Mouse (Mus musculus) kidney, postnatal 0 days (tissue): ENCODE results near the gene Prkar1b. TPM values are rescaled to one million over a fixed set of nuclear protein-coding genes. Genes with fewer than 3 reads are reported as not detected.
A peak's percentile ranks its signal among the peaks of the same experiment; 100 is the strongest.

Experiments used
- ATAC-seq: fragments of 200-750 bp; cut with Nextera tagmentation; replicated peaks from 2 replicates; pipeline ENCODE4 v1.8.0; 2017; ENCODE audit warnings: low read depth, moderate number of reproducible peaks, moderate TSS enrichment, moderate library complexity; ENCODE audit not compliant: low FRiP score
- DNase-seq: peaks from one replicate; pipeline ENCODE4 v3.0.0-alpha.2; 2016; ENCODE audit warnings: low spot score
- H3K27ac ChIP-seq: fragments of 300-500 bp; sonication (generic); 2 replicates; pipeline ENCODE4 v1.5.1; 2014; ENCODE audit warnings: mild to moderate bottlenecking
- H3K27me3 ChIP-seq: fragments of 300-500 bp; sonication (generic); 2 replicates; pipeline ENCODE4 v1.6.1; 2014; ENCODE audit warnings: low read length, mixed read lengths; ENCODE audit not compliant: insufficient read depth
- H3K36me3 ChIP-seq: fragments of 300-500 bp; sonication (generic); 2 replicates; pipeline ENCODE4 v1.6.1; 2014; ENCODE audit warnings: low read length, mixed read lengths; ENCODE audit not compliant: insufficient read depth
- H3K4me1 ChIP-seq: fragments of 300-500 bp; sonication (generic); replicated peaks from 2 replicates; pipeline ENCODE4 v1.6.1; 2014; ENCODE audit warnings: antibody characterized with exemption, low read length, mixed read lengths; ENCODE audit not compliant: insufficient read depth
- H3K4me2 ChIP-seq: fragments of 300-500 bp; sonication (generic); 2 replicates; pipeline ENCODE4 v1.6.1; 2014; ENCODE audit warnings: mild to moderate bottlenecking, low read length, moderate library complexity, mixed read lengths
- H3K4me3 ChIP-seq: fragments of 300-500 bp; sonication (generic); replicated peaks from 2 replicates; pipeline ENCODE4 v1.5.1; 2014; ENCODE audit warnings: low read depth, low read length
- H3K9ac ChIP-seq: fragments of 300-500 bp; sonication (generic); 2 replicates; pipeline ENCODE4 v1.6.1; 2014; ENCODE audit warnings: low read depth, low read length
- H3K9me3 ChIP-seq: fragments of 300-500 bp; sonication (generic); replicated peaks from 2 replicates; pipeline ENCODE4 v1.6.1; 2016; ENCODE audit warnings: low read length, inconsistent platforms, mixed read lengths
- CTCF ChIP-seq: IDR thresholded peaks from 2 replicates; pipeline ENCODE4 v1.5.1; 2016; ENCODE audit warnings: antibody characterized with exemption, low read depth, mild to moderate bottlenecking, moderate library complexity
- WGBS: fragments of 180-500 bp; shearing (Covaris S2); extraction: QIAGEN DNeasy Blood & Tissue Kit; methylation state at CpG from one replicate; pipeline ENCODE4 v1.1.7; 2014; 5-methylcytosine and 5-hydroxymethylcytosine counted together
- polyA plus RNA-seq: library from polyadenylated mRNA; unstranded; fragments of >200 nt; fragmentation: Nextera tagmentation; extraction: Ambion mirVana; gene quantifications from 2 replicates; pipeline ENCODE4 v1.2.1, GENCODE M21; 2015

Gene Prkar1b
- polyA plus RNA-seq, 1 experiment from 2014 or later: 19.3 TPM

GRCm38 (mm10) chr5:139115507-139115906 lies 34.3 kb downstream of the Prkar1b start:
- Histone ChIP-seq H3K36me3 (no peaks in the 10 kb centered on the region), H3K9me3 (no peaks in the 10 kb centered on the region), H3K4me3 (no peak overlapping the region), H3K27ac (no peak overlapping the region), H3K4me1 (no peaks in the 10 kb centered on the region), H3K9ac (no peak overlapping the region), H3K4me2 (no peak overlapping the region), H3K27me3 (no peaks in the 10 kb centered on the region)
- no peak for TF ChIP-seq CTCF
- ATAC-seq: no peak
- 93% methylated on average over 7 of the region's 7 CpGs for WGBS
- DNase-seq: no peak

GRCm38 (mm10) chr5:139114876-139115275 lies 34.9 kb downstream of the Prkar1b start:
- H3K4me2 ChIP-seq: no peak overlapping the region
- DNase-seq (no peak), ATAC-seq (no peak)
- WGBS: 66% methylated on average over 4 of the region's 4 CpGs
- no peak overlapping the region for H3K9ac ChIP-seq
- no peak for TF ChIP-seq CTCF
- no peaks in the 10 kb centered on the region for H3K4me1 ChIP-seq
- H3K4me3 ChIP-seq: no peak overlapping the region
- H3K36me3 ChIP-seq: no peaks in the 10 kb centered on the region
- no peaks in the 10 kb centered on the region for H3K27me3 ChIP-seq
- H3K27ac ChIP-seq: no peak overlapping the region
- H3K9me3 ChIP-seq: no peaks in the 10 kb centered on the region

- Histone ChIP-seq H3K4me2 (no peak overlapping the region), H3K27ac (no peak overlapping the region), H3K9me3 (no peaks in the 10 kb centered on the region), H3K9ac (no peak overlapping the region), H3K27me3 (no peaks in the 10 kb centered on the region), H3K4me3 (no peak overlapping the region), H3K4me1 (no peaks in the 10 kb centered on the region), H3K36me3 (no peaks in the 10 kb centered on the region)
- no peak for TF ChIP-seq CTCF
- no peak for DNase-seq
- WGBS: 53% methylated on average over 9 of the region's 9 CpGs
- ATAC-seq: no peak
Measured at GRCm38 (mm10) chr5:139112418-139112817, 37.4 kb downstream of the Prkar1b start.

- Histone ChIP-seq H3K4me3 (no peak overlapping the region), H3K27ac (no peak overlapping the region), H3K9me3 (no peaks in the 10 kb centered on the region), H3K4me2 (no peak overlapping the region), H3K9ac (no peak overlapping the region), H3K4me1 (no peaks in the 10 kb centered on the region), H3K27me3 (no peaks in the 10 kb centered on the region), H3K36me3 (no peaks in the 10 kb centered on the region)
- ATAC-seq (no peak), DNase-seq (no peak)
- 71% methylated on average over 9 of the region's 9 CpGs for WGBS
- no peak for TF ChIP-seq CTCF
Measured at GRCm38 (mm10) chr5:139111991-139112390, 37.8 kb downstream of the Prkar1b start.

- ATAC-seq (no peak), DNase-seq (no peak)
- H3K27me3 ChIP-seq: no peaks in the 10 kb centered on the region
- no peak overlapping the region for H3K4me2 ChIP-seq
- 88% methylated on average over 2 of the region's 2 CpGs for WGBS
- H3K9ac ChIP-seq: no peak overlapping the region
- no peaks in the 10 kb centered on the region for H3K36me3 ChIP-seq
- no peak overlapping the region for H3K4me3 ChIP-seq
- H3K9me3 ChIP-seq: no peaks in the 10 kb centered on the region
- H3K27ac ChIP-seq: no peak overlapping the region
- TF ChIP-seq CTCF: no peak
- H3K4me1 ChIP-seq: no peaks in the 10 kb centered on the region
Measured at GRCm38 (mm10) chr5:139110140-139110855, 39.5 kb downstream of the Prkar1b start.

GRCm38 (mm10) chr5:139107815-139108214 lies 42.0 kb downstream of the Prkar1b start:
- Histone ChIP-seq H3K9ac (no peak overlapping the region), H3K4me2 (no peak overlapping the region), H3K27ac (no peak overlapping the region), H3K36me3 (no peaks in the 10 kb centered on the region), H3K4me3 (no peak overlapping the region), H3K27me3 (no peaks in the 10 kb centered on the region), H3K4me1 (no peaks in the 10 kb centered on the region), H3K9me3 (no peaks in the 10 kb centered on the region)
- peak; percentile 68 for TF ChIP-seq CTCF
- DNase-seq: no peak
- ATAC-seq: no peak
- 77% methylated on average over 9 of the region's 9 CpGs for WGBS

GRCm38 (mm10) chr5:139101783-139102182 lies 48.0 kb downstream of the Prkar1b start:
- no peaks in the 10 kb centered on the region for H3K27me3 ChIP-seq
- DNase-seq: no peak
- no peak overlapping the region for H3K4me3 ChIP-seq
- H3K4me1 ChIP-seq: 0 out of 2 replicates have a peak, but pooled peaks cover 3% of the 10 kb centered on the region
- H3K9ac ChIP-seq: no peak overlapping the region
- no peak for ATAC-seq
- TF ChIP-seq CTCF: no peak
- no peaks in the 10 kb centered on the region for H3K9me3 ChIP-seq
- no peaks in the 10 kb centered on the region for H3K36me3 ChIP-seq
- no peak overlapping the region for H3K27ac ChIP-seq
- no peak overlapping the region for H3K4me2 ChIP-seq
- 72% methylated on average over 6 of the region's 6 CpGs for WGBS
